Mouse (Mus musculus) frontal cortex, adult (tissue): Measurements from ENCODE around the gene Mepe.

Experiments used
- ATAC-seq: cut with Nextera tagmentation; 2 replicates; pipeline ENCODE4 v1.9.2; 2017; ENCODE audit warnings: mild to moderate bottlenecking, moderate library complexity, mixed read lengths; ENCODE audit not compliant: low TSS enrichment

The Mepe gene

DNA sequence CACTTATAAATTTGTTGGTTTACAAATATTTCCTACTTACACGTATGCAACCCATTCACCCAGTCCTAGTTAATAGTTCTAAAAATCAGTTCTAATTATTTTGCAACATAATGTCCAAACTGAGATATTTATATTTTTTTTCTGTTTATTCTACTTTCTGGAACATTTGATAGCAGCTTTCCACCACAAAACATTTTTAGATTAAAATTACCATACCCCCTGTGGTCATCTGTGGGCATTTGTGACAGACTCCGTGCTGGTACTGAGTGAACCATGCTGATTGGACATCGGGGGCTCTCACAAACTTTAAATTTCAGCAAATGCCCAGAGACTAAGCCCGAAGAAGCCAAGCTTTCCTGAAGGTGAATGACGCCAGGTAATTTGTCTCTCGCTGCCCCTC, at the start of gene Mepe:
Gene Mepe (plus strand): TSS at position 301 of the 400 bp plus-strand sequence.
- no peak for ATAC-seq

DNA sequence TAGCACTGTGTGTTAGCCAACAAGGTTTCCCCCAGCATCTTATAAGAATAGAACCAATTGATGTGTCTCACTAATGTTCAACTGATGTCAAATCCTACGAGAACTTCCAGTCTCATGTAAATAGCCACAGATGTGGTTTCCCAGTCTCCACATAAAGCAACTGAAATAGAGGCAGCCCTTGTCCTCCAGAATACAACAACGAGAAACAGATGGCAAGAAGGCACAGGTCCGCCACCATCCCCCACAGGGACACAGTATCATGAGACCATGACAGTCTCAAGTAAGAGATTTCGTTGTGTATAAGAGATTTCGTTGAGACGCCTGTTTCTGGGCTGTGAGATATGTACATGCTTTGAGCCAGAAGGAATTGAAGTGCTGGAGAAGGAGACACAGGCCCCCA, 30.9 kb upstream of the Mepe start:
- ATAC-seq: no peak

- no peak for ATAC-seq
Observed at GRCm38 (mm10) chr5:104298994-104299393, 26.1 kb upstream of the Mepe start, which contains the start of gene Ibsp. Ibsp (plus strand) TSS chr5:104299171.

- ATAC-seq: no peak
Observed at GRCm38 (mm10) chr5:104314073-104314472, 11.1 kb upstream of the Mepe start.

DNA sequence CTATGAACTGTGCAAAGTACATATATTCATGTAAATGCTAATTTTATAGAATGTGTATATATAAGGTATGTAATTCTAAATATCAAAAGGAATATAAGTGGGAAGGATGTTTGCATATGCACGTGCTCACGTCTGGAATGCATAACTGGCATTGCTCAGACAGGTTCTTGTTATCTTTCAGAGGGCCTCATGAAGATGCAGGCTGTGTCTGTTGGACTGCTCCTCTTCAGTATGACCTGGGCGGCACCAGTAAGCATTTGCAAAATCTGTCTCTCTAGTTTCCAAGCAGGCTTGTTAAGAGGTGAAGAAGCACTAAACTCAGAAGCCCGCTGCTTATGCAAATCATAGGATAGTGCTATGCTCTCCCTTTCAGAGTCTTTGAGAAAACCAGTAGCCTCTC, 1.8 kb downstream of the Mepe start:
- peak; percentile 38; the same call in 1 of the 2 replicates for ATAC-seq

DNA sequence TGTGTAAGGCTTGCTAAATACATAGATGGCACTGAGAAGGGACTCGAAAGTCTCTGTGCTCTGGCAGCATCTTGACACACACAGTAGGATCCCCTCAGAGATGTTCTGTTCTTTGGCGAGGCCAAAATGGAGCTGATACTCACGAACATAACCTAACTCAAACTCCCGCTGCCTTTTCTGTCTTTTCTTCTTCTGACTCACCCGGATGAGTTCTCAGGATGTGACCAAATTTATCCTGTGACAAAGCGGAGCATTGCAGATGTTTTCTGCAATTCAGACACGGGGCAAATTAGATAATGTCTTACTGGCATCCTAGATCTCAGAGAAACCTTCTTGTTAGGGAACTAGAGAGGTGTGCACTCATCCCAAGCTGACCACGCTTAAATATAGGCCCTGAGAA, 2.3 kb downstream of the Mepe start:
- peak; percentile 55 for ATAC-seq

DNA sequence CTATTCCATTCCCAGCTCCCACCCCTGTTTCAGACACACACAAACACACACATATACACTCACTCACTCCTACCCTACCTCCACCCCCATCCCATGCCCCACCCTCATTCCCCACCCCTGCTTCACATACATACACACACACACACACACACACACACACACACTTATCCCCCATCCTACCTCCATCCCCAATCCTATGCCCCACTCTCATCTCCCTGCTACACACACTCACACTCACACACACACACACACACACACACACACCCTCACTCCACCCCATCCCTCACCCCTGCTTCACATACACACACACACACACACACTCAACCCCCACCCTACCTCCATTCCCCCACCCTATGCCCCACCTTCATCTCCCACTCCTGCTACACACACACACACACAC, 2.7 kb downstream of the Mepe start:
- ATAC-seq: no peak

DNA sequence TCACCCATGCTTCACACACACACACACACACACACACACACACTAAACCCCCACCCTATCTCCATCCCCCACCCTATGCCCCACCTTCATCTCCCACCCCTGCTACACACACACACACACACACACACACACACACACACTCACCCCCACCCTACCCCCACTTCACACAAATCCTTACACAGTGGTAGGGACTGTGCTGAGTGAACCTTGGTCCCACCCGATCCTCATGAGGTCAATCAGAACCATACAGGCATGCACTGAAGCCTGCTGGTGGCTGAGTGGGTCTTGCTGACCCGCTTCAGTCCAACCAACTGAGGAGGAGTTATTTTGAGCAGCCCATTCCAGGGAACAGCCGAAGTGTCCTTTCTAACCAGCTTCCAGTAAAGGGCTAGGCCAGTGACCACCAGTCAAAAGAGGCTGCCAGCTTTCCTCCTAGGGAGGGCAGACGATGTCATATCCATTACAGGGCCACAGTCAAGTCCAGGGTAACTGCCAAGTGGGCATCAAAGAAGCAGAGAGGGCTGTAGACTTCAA, 3.3 kb downstream of the Mepe start:
- ATAC-seq: no peak

- peak; percentile 86 for ATAC-seq
Observed at GRCm38 (mm10) chr5:104329381-104329780, 4.3 kb downstream of the Mepe start.

DNA sequence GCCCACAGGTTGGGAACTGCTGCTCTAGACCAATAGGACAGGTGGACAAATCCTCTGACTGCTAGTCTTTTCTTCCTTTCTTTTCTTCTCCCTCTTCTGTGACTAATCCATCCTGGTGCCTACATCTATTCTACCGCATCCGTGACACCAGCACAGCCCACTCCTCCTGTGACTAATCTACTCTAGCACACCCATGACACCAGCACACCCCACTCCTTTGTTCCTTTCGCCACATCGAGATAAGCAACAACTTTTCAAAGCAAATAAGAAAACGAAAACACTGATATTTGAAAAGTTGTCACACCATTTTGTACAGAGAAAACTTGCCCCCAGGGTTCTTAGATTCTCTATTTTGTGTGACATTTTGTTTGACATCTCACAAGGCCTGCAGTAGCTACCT, 5.0 kb downstream of the Mepe start:
- peak; percentile 36; the same call in 1 of the 2 replicates for ATAC-seq

DNA sequence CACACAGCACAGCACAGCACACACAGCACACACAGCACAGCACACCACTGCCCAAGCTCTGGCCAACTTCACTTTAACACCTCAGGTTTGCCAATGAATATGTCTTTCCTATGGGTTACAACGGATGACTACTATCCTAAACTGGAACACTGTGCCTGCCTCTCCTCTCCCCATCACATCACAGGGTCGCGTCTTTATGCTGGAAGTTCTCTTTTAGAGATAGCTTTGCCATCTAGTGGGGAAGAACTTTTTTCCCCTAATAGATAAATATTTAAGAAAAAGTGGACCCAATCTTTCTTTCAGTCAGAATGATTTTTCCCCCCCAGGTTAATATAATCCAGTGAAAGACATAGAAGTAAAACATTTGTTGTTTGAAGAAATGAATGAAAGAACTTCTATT, 7.2 kb downstream of the Mepe start:
- no peak for ATAC-seq

DNA sequence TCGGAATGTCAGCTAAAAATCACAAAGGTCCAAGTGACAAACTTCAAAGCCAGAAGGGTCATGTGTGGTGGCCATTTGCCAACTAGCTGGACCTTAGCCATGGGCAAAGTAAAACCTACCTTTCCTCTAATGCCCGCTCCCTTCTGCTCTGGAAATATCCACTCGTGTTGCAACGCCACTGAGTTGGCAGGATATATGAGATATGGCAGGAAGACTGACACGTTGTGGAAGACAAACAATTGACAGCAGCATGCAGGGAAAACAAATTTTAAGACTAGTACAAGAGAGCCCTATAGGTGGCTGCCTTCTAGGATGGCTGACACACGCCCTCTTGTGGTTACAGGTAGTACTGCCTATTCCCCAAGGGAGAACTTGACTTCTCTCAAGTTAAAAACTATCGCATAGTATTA, 8.1 kb downstream of the Mepe start:
- peak; percentile 45 for ATAC-seq

GRCm38 (mm10) chr5:104333643-104334042, 8.5 kb downstream of the Mepe start:
- ATAC-seq: no peak

GRCm38 (mm10) chr5:104334516-104334915, 9.4 kb downstream of the Mepe start:
- ATAC-seq: 0 out of 2 replicates have a peak, but pooled peaks have one; percentile 46

GRCm38 (mm10) chr5:104335962-104336361, 10.8 kb downstream of the Mepe start:
- ATAC-seq: no peak

DNA sequence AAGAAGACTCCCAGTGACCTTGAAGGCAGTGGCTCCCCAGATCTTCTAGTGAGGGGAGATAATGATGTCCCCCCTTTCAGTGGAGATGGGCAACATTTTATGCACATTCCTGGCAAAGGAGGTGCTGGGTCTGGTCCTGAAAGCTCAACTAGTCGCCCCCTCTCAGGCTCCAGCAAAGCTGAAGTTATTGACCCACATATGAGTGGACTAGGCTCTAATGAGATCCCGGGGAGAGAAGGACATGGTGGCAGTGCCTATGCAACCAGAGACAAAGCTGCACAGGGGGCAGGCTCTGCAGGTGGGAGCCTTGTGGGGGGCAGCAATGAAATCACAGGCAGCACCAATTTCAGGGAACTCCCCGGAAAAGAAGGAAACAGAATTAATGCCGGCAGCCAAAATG, 12.4 kb downstream of the Mepe start:
- ATAC-seq: no peak

- peak; percentile 90 for ATAC-seq
Observed at GRCm38 (mm10) chr5:104339009-104339408, 13.9 kb downstream of the Mepe start.

DNA sequence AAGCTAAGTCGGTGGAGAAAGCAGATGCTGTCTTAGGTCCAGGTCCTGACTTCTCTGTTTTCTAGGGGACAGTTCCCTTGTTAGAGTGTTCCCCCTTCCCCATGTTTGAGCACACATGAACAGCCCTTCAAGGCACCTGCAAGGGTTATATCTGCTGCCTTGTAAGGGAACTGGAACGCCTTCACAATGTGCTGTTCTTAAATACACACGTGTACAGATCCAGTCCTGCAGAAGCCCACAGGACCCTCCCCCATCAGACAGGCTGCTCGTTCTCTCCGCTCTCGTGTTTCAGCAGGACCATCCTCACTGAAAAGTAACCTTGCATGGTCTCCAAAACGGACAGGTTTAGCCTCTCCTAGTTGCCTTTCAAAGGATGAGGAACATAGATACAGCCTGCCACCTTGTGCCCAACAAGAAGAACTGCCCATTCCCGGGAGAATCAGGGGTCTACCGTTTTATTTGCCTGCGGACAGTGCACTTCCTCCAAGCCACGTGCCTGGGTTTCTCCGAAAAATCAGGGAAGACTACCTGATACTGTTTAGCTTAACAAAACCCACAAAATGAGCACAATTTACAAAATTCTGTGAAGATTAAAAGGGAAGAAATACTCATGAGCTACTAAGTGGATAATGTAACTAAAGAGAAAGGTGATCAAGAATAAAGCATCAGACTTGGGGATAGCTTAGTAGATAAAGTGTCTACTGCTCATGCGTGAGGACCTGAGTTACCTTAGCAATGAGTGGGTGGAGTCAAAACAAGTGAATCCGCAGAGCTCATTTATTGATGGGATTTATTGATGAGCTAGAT, 14.8 kb downstream of the Mepe start:
- ATAC-seq: peak; percentile 82

GRCm38 (mm10) chr5:104340513-104340829, 15.3 kb downstream of the Mepe start:
- no peak for ATAC-seq

DNA sequence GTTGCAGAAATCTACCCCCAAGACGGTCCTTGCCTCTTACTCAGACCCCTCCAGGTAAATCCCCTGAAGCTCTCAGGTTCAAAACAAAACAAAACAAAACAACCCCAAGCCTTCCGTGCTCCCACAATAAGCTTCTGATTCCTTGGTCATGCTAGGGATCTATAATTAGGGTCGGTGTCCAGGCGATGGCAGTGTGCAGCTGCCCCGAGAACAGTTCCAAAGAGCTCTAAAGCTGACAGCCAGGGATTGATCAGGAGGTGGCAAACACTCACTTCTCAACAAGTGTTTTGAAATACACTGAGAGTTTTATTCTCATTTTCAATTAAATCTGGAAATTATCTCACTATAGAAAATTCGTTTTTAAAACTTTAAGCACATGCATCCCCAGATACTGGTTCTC, 17.8 kb downstream of the Mepe start:
- ATAC-seq: no peak

DNA sequence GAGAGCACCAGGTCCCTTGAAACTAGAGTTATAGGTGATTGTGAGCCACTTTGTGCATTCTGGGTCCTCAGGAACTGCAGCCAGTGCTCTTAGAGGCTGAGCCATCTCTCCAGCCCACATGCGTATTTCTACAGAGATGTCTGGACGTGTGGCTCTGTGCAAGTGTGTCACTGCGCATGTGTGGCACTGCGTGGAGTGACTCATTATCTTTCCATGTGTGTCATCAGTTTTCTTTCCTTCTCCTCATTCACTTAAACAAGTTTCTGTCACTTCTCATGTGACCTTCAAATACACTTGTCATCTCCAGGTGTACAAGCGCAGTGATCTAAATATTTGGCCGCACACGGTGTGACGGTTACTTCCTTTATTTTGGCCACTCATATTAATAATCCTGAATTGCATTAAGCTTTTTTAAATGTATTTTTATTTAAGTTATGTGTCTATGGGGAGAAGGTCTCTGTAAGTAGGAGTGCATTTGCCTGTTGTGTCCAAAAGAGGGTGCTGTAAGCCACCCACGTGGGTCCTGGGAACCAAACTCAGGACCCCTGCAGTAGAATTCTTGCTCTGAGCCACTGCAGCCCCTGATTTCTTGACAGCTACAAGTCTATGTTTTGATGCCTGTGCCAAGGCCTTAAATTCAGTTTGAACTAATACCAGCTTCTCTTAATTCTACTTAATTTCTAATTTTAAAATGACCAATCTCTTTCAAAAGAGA, 19.6 kb downstream of the Mepe start:
- no peak for ATAC-seq

- no peak for ATAC-seq
Observed at GRCm38 (mm10) chr5:104345241-104345630, 20.1 kb downstream of the Mepe start.

GRCm38 (mm10) chr5:104351041-104351440, 25.9 kb downstream of the Mepe start:
- peak; percentile 93 for ATAC-seq
